9 mouse cellular contexts compared by ENCODE assay signal in the genomic region with DNA sequence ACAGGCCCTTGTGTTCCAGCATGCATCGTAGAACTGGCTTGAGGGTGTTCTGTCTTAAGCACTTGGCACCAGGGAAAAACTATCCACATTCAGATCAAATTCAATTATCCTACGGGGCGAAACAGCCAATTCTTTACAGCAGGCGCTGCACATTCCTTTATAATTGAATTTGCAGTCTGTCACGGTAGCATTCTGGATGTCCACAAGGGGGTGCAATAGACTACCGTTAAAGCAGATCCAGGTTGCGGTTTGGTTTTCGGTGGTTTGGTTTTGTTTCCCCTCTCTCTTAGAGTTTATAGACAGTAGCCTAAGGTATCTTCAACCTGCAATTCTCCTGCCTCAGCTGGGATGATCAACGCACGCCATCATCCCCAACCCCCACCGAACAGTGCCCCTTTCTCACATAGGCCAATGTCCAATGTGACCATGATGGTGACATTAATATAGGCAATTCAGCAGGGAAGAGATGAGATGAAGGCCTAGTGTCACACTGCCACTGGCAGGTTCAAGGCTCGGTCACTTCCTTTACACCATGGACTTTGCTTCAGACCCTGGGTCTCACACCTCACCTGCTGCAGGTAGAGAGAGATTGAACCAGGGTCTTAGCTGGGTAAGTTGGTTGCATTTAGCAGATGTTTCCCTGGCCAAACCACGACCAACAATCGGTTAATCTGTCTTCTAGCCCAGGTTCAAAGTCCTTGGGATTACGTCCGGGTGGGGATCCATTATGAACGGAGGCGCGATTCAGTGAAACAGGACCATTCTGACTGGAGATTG. TPM values are rescaled to one million over a fixed set of nuclear protein-coding genes. Genes with fewer than 3 reads are reported as not detected.
DNase-seq lines count a peak whose midpoint lies in the region; ATAC-seq and TF ChIP-seq lines count a peak whose summit lies in the region.
"Had no signal": no experiment of that assay in that cellular context is flagged by ENCODE, and none has a peak within 500 bp of the region (broad histone marks: within the 10 kb centered on the region; RNA-seq: fewer than 3 reads in every experiment).

No protein-coding gene starts in this region.

- TF ChIP-seq CTCF in kidney, postnatal 0 days (IDR thresholded peaks at IDR 0.05; ENCODE audit: low read depth), result peak; percentile 86

- H3K4me1 ChIP-seq in brown adipose tissue, adult 24 weeks (ENCODE audit: control insufficient read depth, insufficient read depth, insufficient read length, low read length), result no peaks in the 10 kb centered on the region
- H3K4me1 ChIP-seq in forebrain, embryonic 14.5 days (ENCODE audit: control insufficient read depth, insufficient read depth, low read length), result peaks cover 3% of the 10 kb centered on the region; the same call in 1 of the 2 replicates
- H3K4me1 ChIP-seq in kidney, postnatal 0 days (replicated peaks; ENCODE audit: insufficient read depth, low read length), result no peaks in the 10 kb centered on the region
- peaks cover 10% of the 10 kb centered on the region for H3K4me1 ChIP-seq in lung, embryonic 16.5 days (replicated peaks; ENCODE audit: control insufficient read depth, insufficient read depth, low read length)
- no peaks in the 10 kb centered on the region for H3K4me1 ChIP-seq in stomach, embryonic 14.5 days (ENCODE audit: control insufficient read depth, insufficient read depth, low read length)

- H3K27me3 ChIP-seq in forebrain, embryonic 14.5 days (replicated peaks; ENCODE audit: control insufficient read depth, insufficient read depth, low read length), result no peaks in the 10 kb centered on the region
- H3K27me3 ChIP-seq in kidney, postnatal 0 days (ENCODE audit: insufficient read depth, low read length), result no peaks in the 10 kb centered on the region
- peaks cover 5% of the 10 kb centered on the region; the same call in 1 of the 2 replicates for H3K27me3 ChIP-seq in lung, embryonic 16.5 days (ENCODE audit: control insufficient read depth, insufficient read depth, low read depth, low read length)
- H3K27me3 ChIP-seq in stomach, embryonic 14.5 days (ENCODE audit: control insufficient read depth, insufficient read depth, low read length), result no peaks in the 10 kb centered on the region

- H3K36me3 ChIP-seq in forebrain, embryonic 14.5 days (ENCODE audit: control insufficient read depth, insufficient read depth, low read length), result no peaks in the 10 kb centered on the region
- H3K36me3 ChIP-seq in kidney, postnatal 0 days (ENCODE audit: insufficient read depth, low read length), result 0 out of 2 replicates have a peak, but pooled peaks cover 7% of the 10 kb centered on the region
- H3K36me3 ChIP-seq in lung, embryonic 16.5 days (ENCODE audit: control insufficient read depth, insufficient read depth, low read length), result peaks cover 1% of the 10 kb centered on the region; the same call in 1 of the 2 replicates
- no peaks in the 10 kb centered on the region; the same call in 1 of the 2 replicates for H3K36me3 ChIP-seq in stomach, embryonic 14.5 days (ENCODE audit: control insufficient read depth, insufficient read depth, low read length)
- H3K36me3 ChIP-seq: hindbrain, embryonic 15.5 days had no signal

- ATAC-seq in forebrain, embryonic 14.5 days, result peak; percentile 26
- 0 out of 2 replicates have a peak, but pooled peaks have one; percentile 25 for ATAC-seq in kidney, postnatal 0 days (replicated peaks; ENCODE audit: low FRiP score, low read depth)
- no peak for ATAC-seq in lung, embryonic 16.5 days (ENCODE audit: low read depth)
- no peak for ATAC-seq in stomach, embryonic 14.5 days (ENCODE audit: insufficient number of reproducible peaks, insufficient read depth, low FRiP score, low read depth)

- H3K4me2 ChIP-seq in forebrain, embryonic 14.5 days (ENCODE audit: low read length), result no peak overlapping the region
- no peak overlapping the region for H3K4me2 ChIP-seq in kidney, postnatal 0 days (ENCODE audit: low read length)
- H3K4me2 ChIP-seq in lung, embryonic 16.5 days (ENCODE audit: low read depth, low read length), result peak overlapping the region; percentile 35; the same call in 1 of the 2 replicates
- 0 out of 2 replicates have a peak overlapping the region, but pooled peaks have one; percentile 14 for H3K4me2 ChIP-seq in stomach, embryonic 14.5 days (replicated peaks; ENCODE audit: low read depth, low read length)
- H3K4me2 ChIP-seq: hindbrain, embryonic 15.5 days had no signal

- DNase-seq in 416B (ENCODE audit: low read depth), result peak; percentile 84
- peak; percentile 69 to 76 for DNase-seq in B cell, adult 2 months
- DNase-seq in forebrain, embryonic 14.5 days (ENCODE audit: low spot score), result peak; percentile 89
- DNase-seq in kidney, postnatal 0 days (ENCODE audit: low spot score), result peak; percentile 84
- no peak for DNase-seq in ovary, postnatal 36 days (ENCODE audit: low spot score)

- H3K9ac ChIP-seq in forebrain, embryonic 14.5 days (ENCODE audit: low read length), result no peak overlapping the region
- H3K9ac ChIP-seq in kidney, postnatal 0 days (ENCODE audit: low read depth, low read length), result no peak overlapping the region
- no peak overlapping the region for H3K9ac ChIP-seq in lung, embryonic 16.5 days (ENCODE audit: low read length)
- H3K9ac ChIP-seq in stomach, embryonic 14.5 days (replicated peaks; ENCODE audit: low read depth, low read length), result no peak overlapping the region
- H3K9ac ChIP-seq: hindbrain, embryonic 15.5 days had no signal

- WGBS in forebrain, embryonic 14.5 days, result 39% methylated on average over 19 of the region's 19 CpGs
- 46% methylated on average over 19 of the region's 19 CpGs for WGBS in kidney, postnatal 0 days
- WGBS in lung, embryonic 16.5 days, result 48% methylated on average over 19 of the region's 19 CpGs
- 50% methylated on average over 19 of the region's 19 CpGs for WGBS in stomach, embryonic 14.5 days

- H3K27ac ChIP-seq in brown adipose tissue, adult 24 weeks (replicated peaks; ENCODE audit: low read depth, low read length), result no peak overlapping the region
- no peak overlapping the region for H3K27ac ChIP-seq in forebrain, embryonic 14.5 days (ENCODE audit: low read depth, low read length)
- no peak overlapping the region for H3K27ac ChIP-seq in kidney, postnatal 0 days
- no peak overlapping the region for H3K27ac ChIP-seq in lung, embryonic 16.5 days (ENCODE audit: low read length)
- H3K27ac ChIP-seq in stomach, embryonic 14.5 days (ENCODE audit: low read length), result no peak overlapping the region
- H3K27ac ChIP-seq: hindbrain, embryonic 15.5 days had no signal

- H3K4me3 ChIP-seq in brown adipose tissue, adult 24 weeks (ENCODE audit: insufficient read depth, low read depth, low read length), result peak overlapping the region; percentile 26; the same call in 1 of the 2 replicates
- H3K4me3 ChIP-seq in forebrain, embryonic 14.5 days (ENCODE audit: low read depth, low read length), result no peak overlapping the region
- H3K4me3 ChIP-seq in kidney, postnatal 0 days (replicated peaks; ENCODE audit: low read depth, low read length), result no peak overlapping the region
- no peak overlapping the region for H3K4me3 ChIP-seq in lung, embryonic 16.5 days (ENCODE audit: low read length)
- H3K4me3 ChIP-seq in stomach, embryonic 14.5 days (ENCODE audit: low read depth, low read length), result no peak overlapping the region
- H3K4me3 ChIP-seq: hindbrain, embryonic 15.5 days had no signal

- no peaks in the 10 kb centered on the region for H3K9me3 ChIP-seq in forebrain, embryonic 14.5 days (replicated peaks; ENCODE audit: control insufficient read depth, low read length)
- H3K9me3 ChIP-seq in kidney, postnatal 0 days (replicated peaks; ENCODE audit: low read length), result no peaks in the 10 kb centered on the region
- H3K9me3 ChIP-seq in lung, embryonic 16.5 days (ENCODE audit: control insufficient read depth, low read length), result no peaks in the 10 kb centered on the region
- no peaks in the 10 kb centered on the region for H3K9me3 ChIP-seq in stomach, embryonic 14.5 days (ENCODE audit: control insufficient read depth, low read depth, low read length)
- H3K9me3 ChIP-seq: hindbrain, embryonic 15.5 days had no signal

RNA-seq across cellular contexts. Expression of a gene that starts 12.2 kb away (rescaled TPM):
- polyA plus RNA-seq in brown adipose tissue, adult 24 weeks (2012; ENCODE audit: insufficient read depth, insufficient read length, missing spikeins), result 82.8 and 109 TPM in 2 replicates
- polyA plus RNA-seq in forebrain, embryonic 14.5 days (2014; fragmentation: Nextera tagmentation; extraction: Ambion mirVana), result 26.0 and 28.8 TPM in 2 replicates
- polyA plus RNA-seq in kidney, postnatal 0 days (2015; fragmentation: Nextera tagmentation; extraction: Ambion mirVana), result 89.9 and 90.2 TPM in 2 replicates
- 60.8 and 68.6 TPM in 2 replicates for polyA plus RNA-seq in lung, embryonic 16.5 days (2015; fragmentation: Nextera tagmentation; extraction: Ambion mirVana)
- 62.0 and 63.4 TPM in 2 replicates for polyA plus RNA-seq in stomach, embryonic 14.5 days (2014; fragmentation: Nextera tagmentation; extraction: Ambion mirVana)

RNA-seq across cellular contexts. Expression of a gene that starts 12.8 kb away (rescaled TPM):
- polyA plus RNA-seq in brown adipose tissue, adult 24 weeks (2012; ENCODE audit: insufficient read depth, insufficient read length, missing spikeins), result 1.3 and 3.3 TPM in 2 replicates
- 0.97 and 1.6 TPM in 2 replicates for polyA plus RNA-seq in forebrain, embryonic 14.5 days (2014; fragmentation: Nextera tagmentation; extraction: Ambion mirVana)
- 0.47 and 0.67 TPM in 2 replicates for polyA plus RNA-seq in kidney, postnatal 0 days (2015; fragmentation: Nextera tagmentation; extraction: Ambion mirVana)
- 2.1 and 2.8 TPM in 2 replicates for polyA plus RNA-seq in lung, embryonic 16.5 days (2015; fragmentation: Nextera tagmentation; extraction: Ambion mirVana)
- 0.80 and 1.5 TPM in 2 replicates for polyA plus RNA-seq in stomach, embryonic 14.5 days (2014; fragmentation: Nextera tagmentation; extraction: Ambion mirVana)

Comparison
In these comparisons a context has a peak if more than half of its experiments do, and no peak if none do; other contexts are left out.
1. ATAC-seq: peak in forebrain, embryonic 14.5 days (single experiment) and kidney, postnatal 0 days (single experiment); none in lung, embryonic 16.5 days (single experiment) and stomach, embryonic 14.5 days (single experiment).
2. H3K4me2 ChIP-seq: peak in lung, embryonic 16.5 days (single experiment) and stomach, embryonic 14.5 days (single experiment); none in forebrain, embryonic 14.5 days (single experiment) and kidney, postnatal 0 days (single experiment).